Mouse (Mus musculus) kidney, postnatal 0 days (tissue): Measurements from ENCODE around the gene Gatad2a. TPM values are rescaled to one million over a fixed set of nuclear protein-coding genes. Genes with fewer than 3 reads are reported as not detected.

Experiments
- ATAC-seq: fragments of 200-750 bp; cut with Nextera tagmentation; replicated peaks from 2 replicates; pipeline ENCODE4 v1.8.0; 2017; ENCODE audit warnings: low read depth, moderate number of reproducible peaks, moderate TSS enrichment, moderate library complexity; ENCODE audit not compliant: low FRiP score
- DNase-seq: peaks from one replicate; pipeline ENCODE4 v3.0.0-alpha.2; 2016; ENCODE audit warnings: low spot score
- H3K27ac ChIP-seq: fragments of 300-500 bp; sonication (generic); 2 replicates; pipeline ENCODE4 v1.5.1; 2014; ENCODE audit warnings: mild to moderate bottlenecking
- H3K27me3 ChIP-seq: fragments of 300-500 bp; sonication (generic); 2 replicates; pipeline ENCODE4 v1.6.1; 2014; ENCODE audit warnings: low read length, mixed read lengths; ENCODE audit not compliant: insufficient read depth
- H3K36me3 ChIP-seq: fragments of 300-500 bp; sonication (generic); 2 replicates; pipeline ENCODE4 v1.6.1; 2014; ENCODE audit warnings: low read length, mixed read lengths; ENCODE audit not compliant: insufficient read depth
- H3K4me1 ChIP-seq: fragments of 300-500 bp; sonication (generic); replicated peaks from 2 replicates; pipeline ENCODE4 v1.6.1; 2014; ENCODE audit warnings: antibody characterized with exemption, low read length, mixed read lengths; ENCODE audit not compliant: insufficient read depth
- H3K4me2 ChIP-seq: fragments of 300-500 bp; sonication (generic); 2 replicates; pipeline ENCODE4 v1.6.1; 2014; ENCODE audit warnings: mild to moderate bottlenecking, low read length, moderate library complexity, mixed read lengths
- H3K4me3 ChIP-seq: fragments of 300-500 bp; sonication (generic); replicated peaks from 2 replicates; pipeline ENCODE4 v1.5.1; 2014; ENCODE audit warnings: low read depth, low read length
- H3K9ac ChIP-seq: fragments of 300-500 bp; sonication (generic); 2 replicates; pipeline ENCODE4 v1.6.1; 2014; ENCODE audit warnings: low read depth, low read length
- H3K9me3 ChIP-seq: fragments of 300-500 bp; sonication (generic); replicated peaks from 2 replicates; pipeline ENCODE4 v1.6.1; 2016; ENCODE audit warnings: low read length, inconsistent platforms, mixed read lengths
- CTCF ChIP-seq: IDR thresholded peaks from 2 replicates; pipeline ENCODE4 v1.5.1; 2016; ENCODE audit warnings: antibody characterized with exemption, low read depth, mild to moderate bottlenecking, moderate library complexity
- WGBS: fragments of 180-500 bp; shearing (Covaris S2); extraction: QIAGEN DNeasy Blood & Tissue Kit; methylation state at CpG from one replicate; pipeline ENCODE4 v1.1.7; 2014; 5-methylcytosine and 5-hydroxymethylcytosine counted together
- polyA plus RNA-seq: library from polyadenylated mRNA; unstranded; fragments of >200 nt; fragmentation: Nextera tagmentation; extraction: Ambion mirVana; gene quantifications from 2 replicates; pipeline ENCODE4 v1.2.1, GENCODE M21; 2015

Gatad2a gene
- polyA plus RNA-seq, 1 experiment from 2014 or later: 49.5 TPM

DNA sequence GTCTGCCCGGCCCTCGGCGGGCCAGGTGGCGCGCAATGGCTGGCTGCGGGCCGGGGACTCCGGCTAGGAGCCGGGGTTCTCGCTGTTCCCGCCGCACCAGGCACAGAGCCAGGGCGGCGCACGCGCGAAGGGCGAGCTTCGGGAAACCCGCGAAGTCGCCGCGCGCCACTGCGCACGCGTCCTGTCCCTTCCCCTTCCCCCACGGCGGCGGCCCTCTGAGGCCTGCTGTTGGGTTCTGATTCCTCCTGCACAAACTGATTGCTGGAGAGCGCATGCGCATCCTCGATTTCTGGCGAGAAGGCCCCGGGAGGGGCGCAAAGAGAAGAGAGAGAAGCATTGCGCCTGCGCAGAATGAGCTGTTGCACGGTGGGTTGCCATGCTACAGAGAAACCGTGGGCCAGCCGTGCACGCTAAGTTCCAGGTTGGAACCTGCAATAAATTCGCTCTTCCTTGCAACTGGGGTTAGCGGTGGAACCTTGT, 93.1 kb downstream of the Gatad2a start:
- H3K4me3 ChIP-seq: peak overlapping the region; percentile 55
- H3K4me1 ChIP-seq: peaks cover 5% of the 10 kb centered on the region; the same call in 1 of the 2 replicates
- H3K27me3 ChIP-seq: no peaks in the 10 kb centered on the region
- peak; percentile 77 for ATAC-seq
- H3K9ac ChIP-seq: peak overlapping the region; percentile 66
- TF ChIP-seq CTCF: no peak
- H3K4me2 ChIP-seq: peak overlapping the region; percentile 84
- DNase-seq: peak; percentile 100
- H3K36me3 ChIP-seq: peaks cover 6% of the 10 kb centered on the region; the same call in 1 of the 2 replicates
- 0% methylated on average over 42 of the region's 45 CpGs for WGBS
- H3K9me3 ChIP-seq: no peaks in the 10 kb centered on the region
- peak overlapping the region; percentile 85 for H3K27ac ChIP-seq

DNA sequence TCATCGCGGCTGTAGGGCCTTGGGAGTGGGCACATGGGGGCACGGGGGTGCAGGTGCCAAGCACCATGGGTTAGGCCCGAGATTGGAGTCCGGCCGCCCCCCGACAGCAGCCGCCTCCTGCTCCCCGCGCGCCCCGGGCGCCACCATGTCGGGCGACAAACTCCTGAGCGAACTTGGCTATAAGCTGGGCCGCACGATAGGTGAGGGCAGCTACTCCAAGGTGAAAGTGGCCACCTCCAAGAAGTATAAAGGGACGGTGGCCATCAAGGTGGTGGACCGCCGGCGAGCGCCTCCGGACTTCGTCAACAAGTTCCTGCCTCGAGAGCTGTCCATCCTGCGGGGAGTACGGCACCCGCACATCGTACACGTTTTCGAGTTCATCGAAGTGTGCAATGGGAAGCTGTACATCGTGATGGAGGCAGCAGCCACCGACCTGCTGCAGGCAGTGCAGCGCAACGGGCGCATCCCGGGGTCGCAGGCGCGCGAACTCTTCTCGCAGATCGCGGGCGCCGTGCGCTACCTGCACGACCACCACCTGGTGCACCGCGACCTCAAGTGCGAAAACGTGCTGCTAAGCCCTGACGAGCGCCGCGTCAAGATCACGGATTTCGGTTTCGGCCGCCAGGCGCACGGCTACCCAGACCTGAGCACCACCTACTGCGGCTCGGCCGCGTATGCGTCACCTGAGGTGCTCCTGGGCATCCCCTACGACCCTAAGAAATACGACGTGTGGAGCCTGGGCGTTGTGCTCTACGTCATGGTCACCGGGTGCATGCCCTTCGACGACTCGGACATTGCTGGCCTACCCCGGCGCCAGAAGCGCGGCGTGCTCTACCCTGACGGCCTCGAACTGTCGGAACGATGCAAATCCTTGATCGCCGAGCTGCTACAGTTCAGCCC, 93.8 kb downstream of the Gatad2a start, which contains the start of the genes Tssk6, Ndufa13 and Yjefn3:
Tssk6 (plus strand) TSS at position 22 of the 900 bp plus-strand sequence.
Ndufa13 (minus strand) TSS at position 396 of the 900 bp plus-strand sequence.
Yjefn3 (minus strand) TSS at position 550 of the 900 bp plus-strand sequence.
- H3K27me3 ChIP-seq: no peaks in the 10 kb centered on the region
- no peak for DNase-seq
- H3K36me3 ChIP-seq: 0 out of 2 replicates have a peak, but pooled peaks cover 3% of the 10 kb centered on the region
- H3K4me1 ChIP-seq: peaks cover 5% of the 10 kb centered on the region; the same call in 1 of the 2 replicates
- TF ChIP-seq CTCF: no peak
- peak within 1 kb of the TSS; percentile 85 for H3K27ac ChIP-seq
- H3K4me2 ChIP-seq: peak within 1 kb of the TSS; percentile 84
- ATAC-seq: peak; percentile 41
- WGBS: 2% methylated on average over 89 of the region's 89 CpGs
- peak within 1 kb of the TSS; percentile 55 for H3K4me3 ChIP-seq
- peak within 1 kb of the TSS; percentile 68 for H3K9ac ChIP-seq
- H3K9me3 ChIP-seq: no peaks in the 10 kb centered on the region

DNA sequence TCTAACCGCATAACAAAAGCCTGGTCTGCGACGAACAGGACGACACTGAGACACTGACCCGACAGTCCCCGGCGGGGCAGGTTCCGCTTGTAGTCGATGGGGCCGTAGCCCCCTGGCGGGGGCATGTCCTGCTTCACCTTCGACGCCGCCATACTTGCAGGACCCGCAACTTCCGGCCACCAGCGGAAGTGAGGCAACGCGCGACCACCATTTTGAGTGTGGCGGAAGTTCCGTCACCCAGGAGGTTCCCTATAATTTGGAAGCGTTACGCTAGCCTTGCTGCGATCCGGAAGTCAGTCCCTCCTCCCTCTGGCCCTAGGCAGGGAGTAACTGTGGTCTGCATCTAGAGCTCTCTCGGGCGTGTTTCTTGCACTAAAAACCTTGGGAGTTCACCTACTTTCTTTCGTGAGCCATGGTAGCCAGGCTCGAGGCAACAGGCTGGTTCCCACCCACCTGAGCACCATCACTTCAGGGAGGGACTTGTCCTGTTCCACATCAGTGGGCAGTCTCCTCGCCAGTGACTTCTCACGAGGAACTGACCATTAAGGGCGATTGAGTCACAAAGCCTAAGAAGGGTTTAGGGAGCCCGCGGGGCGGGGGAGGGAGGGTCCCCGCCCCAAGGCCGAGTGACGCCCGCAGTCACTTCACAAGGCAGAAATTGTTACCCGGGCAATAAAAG, 94.6 kb downstream of the Gatad2a start:
- Histone ChIP-seq H3K36me3 (0 out of 2 replicates have a peak, but pooled peaks cover 3% of the 10 kb centered on the region), H3K4me3 (peak overlapping the region; percentile 55), H3K9ac (peak overlapping the region; percentile 68), H3K4me2 (peak overlapping the region; percentile 84), H3K4me1 (peaks cover 5% of the 10 kb centered on the region; the same call in 1 of the 2 replicates), H3K9me3 (no peaks in the 10 kb centered on the region), H3K27me3 (no peaks in the 10 kb centered on the region), H3K27ac (peak overlapping the region; percentile 85)
- ATAC-seq: peak; percentile 68
- TF ChIP-seq CTCF: peak; percentile 64
- under 1% methylated on average over 41 of the region's 41 CpGs for WGBS
- DNase-seq: peak; percentile 96

DNA sequence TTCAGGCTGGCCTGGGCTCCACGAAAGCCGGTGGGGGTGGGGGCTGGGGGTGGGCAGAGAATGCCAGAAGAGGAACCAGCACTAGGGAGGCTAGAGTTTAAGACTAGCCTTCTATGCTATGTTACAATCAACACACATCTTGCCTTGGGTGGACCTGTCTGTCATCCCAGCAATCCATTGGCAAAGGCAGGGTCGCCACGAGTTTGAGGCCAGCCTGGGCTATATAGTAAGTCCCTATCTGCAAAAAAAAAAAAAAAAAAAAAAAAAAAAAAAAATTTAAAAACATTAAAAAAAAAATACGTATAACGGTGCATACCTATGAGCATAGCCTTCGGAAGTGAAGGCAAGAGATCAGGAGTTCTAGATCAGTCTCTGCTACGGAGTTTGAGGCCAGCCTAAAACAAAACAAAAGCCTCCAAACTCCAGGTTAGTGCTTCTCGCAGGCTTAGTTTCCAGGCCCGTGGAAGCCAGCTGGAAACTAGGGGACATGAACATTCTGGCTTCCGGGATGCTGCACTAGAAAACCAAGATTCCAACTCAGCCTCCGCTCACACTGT, 95.2 kb downstream of the Gatad2a start:
- no peak for ATAC-seq
- Histone ChIP-seq H3K9ac (peak overlapping the region; percentile 68), H3K9me3 (no peaks in the 10 kb centered on the region), H3K4me3 (peak overlapping the region; percentile 55), H3K4me1 (peaks cover 5% of the 10 kb centered on the region; the same call in 1 of the 2 replicates), H3K36me3 (0 out of 2 replicates have a peak, but pooled peaks cover 3% of the 10 kb centered on the region), H3K27ac (peak overlapping the region; percentile 85), H3K4me2 (peak overlapping the region; percentile 84), H3K27me3 (no peaks in the 10 kb centered on the region)
- TF ChIP-seq CTCF: no peak
- 19% methylated on average over 12 of the region's 12 CpGs for WGBS
- DNase-seq: no peak

DNA sequence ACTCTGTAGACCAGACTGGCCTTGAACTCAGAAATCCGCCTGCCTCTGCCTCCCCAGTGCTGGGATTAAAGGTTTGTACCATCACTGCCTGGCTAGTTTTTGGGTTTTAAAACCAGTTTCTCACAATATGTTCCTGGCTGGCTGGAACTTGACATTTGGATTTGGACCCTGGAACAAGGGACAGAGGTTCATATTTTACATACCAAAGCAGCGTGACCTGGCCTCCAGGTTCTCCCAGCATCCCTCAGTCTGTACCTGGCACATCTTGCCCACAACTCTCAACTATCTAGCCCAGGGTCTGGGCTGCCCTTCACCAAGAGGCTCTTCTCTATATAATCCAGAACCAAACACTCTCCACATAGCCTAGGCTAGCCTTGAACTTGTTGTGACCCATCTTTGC, 96.3 kb downstream of the Gatad2a start:
- DNase-seq: no peak
- ATAC-seq: no peak
- no peaks in the 10 kb centered on the region for H3K9me3 ChIP-seq
- no peak for TF ChIP-seq CTCF
- 0 out of 2 replicates have a peak overlapping the region, but pooled peaks have one; percentile 27 for H3K9ac ChIP-seq
- peaks cover 5% of the 10 kb centered on the region; the same call in 1 of the 2 replicates for H3K4me1 ChIP-seq
- H3K27me3 ChIP-seq: no peaks in the 10 kb centered on the region
- H3K36me3 ChIP-seq: 0 out of 2 replicates have a peak, but pooled peaks cover 3% of the 10 kb centered on the region
- H3K4me2 ChIP-seq: no peak overlapping the region
- WGBS: 89% methylated on average over 2 of the region's 2 CpGs
- no peak overlapping the region for H3K4me3 ChIP-seq
- H3K27ac ChIP-seq: no peak overlapping the region
